Mouse (Mus musculus) brown adipose tissue, adult 24 weeks (tissue): ENCODE measurements around the gene Lipe. TPM values are rescaled to one million over a fixed set of nuclear protein-coding genes. Genes with fewer than 3 reads are reported as not detected.

Source experiments
- polyA plus RNA-seq: library from polyadenylated mRNA; stranded (reverse); fragments of >200 nt; gene quantifications from 2 replicates; pipeline ENCODE4 v1.2.4, GENCODE M21; 2012; ENCODE audit not compliant: missing spikeins, insufficient read depth, insufficient read length

Gene Lipe
- polyA plus RNA-seq, 1 experiment, result 1,189 TPM

Other genes with a start within 250 kb of the Lipe start
- 0.52 and 0.79 TPM in 2 replicates for gene Pou2f2, start 219.0 kb downstream of the Lipe start, polyA plus RNA-seq
- gene Dedd2, start 178.1 kb downstream of the Lipe start, polyA plus RNA-seq, result 6.1 and 10.0 TPM in 2 replicates
- gene Zfp526, start 177.3 kb downstream of the Lipe start, polyA plus RNA-seq, result 1.9 and 2.6 TPM in 2 replicates
- 85.4 and 96.9 TPM in 2 replicates for gene Gsk3a, start 160.9 kb downstream of the Lipe start, polyA plus RNA-seq
- gene Erf, start 147.9 kb downstream of the Lipe start, polyA plus RNA-seq, result 7.1 and 7.4 TPM in 2 replicates
- 25.2 and 31.3 TPM in 2 replicates for gene Cic, start 131.0 kb downstream of the Lipe start, polyA plus RNA-seq
- 1.6 and 4.8 TPM in 2 replicates for gene Pafah1b3, start 100.7 kb downstream of the Lipe start, polyA plus RNA-seq
- not detected in 2 replicates for gene Prr19, start 97.3 kb downstream of the Lipe start, polyA plus RNA-seq
- gene Tmem145, start 92.6 kb downstream of the Lipe start, polyA plus RNA-seq, result not detected in 2 replicates
- gene Megf8, start 81.5 kb downstream of the Lipe start, polyA plus RNA-seq, result 12.7 and 14.3 TPM in 2 replicates
- not detected in 2 replicates for gene Cnfn, start 29.0 kb downstream of the Lipe start, polyA plus RNA-seq
- gene Cxcl17, start 14.2 kb upstream of the Lipe start, polyA plus RNA-seq, result not detected in 2 replicates
- 4.3 and 8.3 TPM in 2 replicates for gene Ceacam1, start 78.9 kb upstream of the Lipe start, polyA plus RNA-seq
- not detected in 2 replicates for gene Ceacam2, start 141.1 kb upstream of the Lipe start, polyA plus RNA-seq
- gene Erich4, start 217.2 kb upstream of the Lipe start, polyA plus RNA-seq, result not detected in 2 replicates
- gene Dmac2, start 220.7 kb upstream of the Lipe start, polyA plus RNA-seq, result 39.0 and 39.4 TPM in 2 replicates
- gene B3gnt8, start 227.9 kb upstream of the Lipe start, polyA plus RNA-seq, result 0.83 and 1.2 TPM in 2 replicates